Mouse (Mus musculus) erythroblast, embryonic 14.5 days (primary cell): Measurements from ENCODE around the gene Hes3.

Experiments used
- GATA1 ChIP-seq: IDR thresholded peaks from 2 replicates; pipeline ENCODE4 v1.6.1; 2012; ENCODE audit warnings: low read length, inconsistent platforms, mixed read lengths
- TAL1 ChIP-seq: IDR thresholded peaks from 3 replicates; pipeline ENCODE4 v1.6.1; 2012; ENCODE audit warnings: low read length, inconsistent platforms, mixed read lengths

DNA sequence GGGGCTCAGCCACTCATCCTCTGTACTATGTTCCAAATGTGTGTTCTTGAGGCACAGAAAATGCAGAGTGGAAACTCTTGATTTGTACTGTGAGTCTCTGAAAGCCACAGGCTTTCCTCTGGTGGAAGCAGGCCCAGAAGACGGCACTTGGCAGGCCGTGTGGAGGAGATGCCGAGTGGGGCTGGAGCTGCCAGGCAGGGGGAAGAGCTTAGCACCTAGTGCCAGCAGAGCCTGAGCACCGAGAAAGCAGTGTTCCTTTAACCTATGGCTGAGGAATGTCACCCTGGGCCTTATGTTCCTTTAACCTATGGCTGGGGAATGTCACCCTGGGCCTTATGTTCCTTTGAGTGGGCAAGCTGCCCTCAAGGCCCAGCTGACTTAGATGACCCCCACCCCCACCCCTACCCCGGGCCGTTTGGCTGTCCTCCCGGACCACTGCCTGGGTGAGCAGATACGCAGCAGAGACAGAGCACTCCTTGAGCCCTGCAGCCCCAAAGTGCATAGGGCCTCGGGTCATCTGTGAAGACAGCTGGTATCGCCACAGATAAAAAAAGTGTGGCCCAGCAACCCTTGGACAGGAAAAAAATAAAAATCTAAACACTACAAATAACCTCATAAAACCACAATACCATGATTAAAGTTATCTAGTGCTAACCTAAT lies 25.1 kb downstream of the Hes3 start:
- TF ChIP-seq GATA1 (no peak), TAL1 (no peak)
